Mouse (Mus musculus) Patski (cell line): ENCODE results near the gene Necap2. TPM values are rescaled to one million over a fixed set of nuclear protein-coding genes. Genes with fewer than 3 reads are reported as not detected.

Experiments used
- ATAC-seq: fragments of 100-300 bp; one replicate; pipeline ENCODE4 v1.8.0; 2021
- CTCF ChIA-PET: fragments of 350-600 bp; sonication (Branson Sonifier 250); formaldehyde crosslinking; loops from one replicate; lab custom pipeline; 2022; ENCODE audit warnings: inconsistent platforms; lab: Charles Lee
- POLR2A ChIA-PET: fragments of 350-600 bp; sonication (Branson Sonifier 250); formaldehyde crosslinking; loops from one replicate; lab custom pipeline; 2022; ENCODE audit warnings: antibody characterized with exemption, inconsistent platforms; lab: Charles Lee
- DNase-seq: peaks from one replicate; pipeline ENCODE4 v3.0.0-alpha.2; 2011; ENCODE audit warnings: low read depth, low spot score
- H3K27me3 ChIP-seq: fragments of 371-371 bp; one replicate; pipeline ENCODE4 v1.5.1; 2021
- CTCF ChIP-seq: fragments of 100-300 bp; IDR thresholded peaks from one replicate; pipeline ENCODE4 v1.5.1; 2021
- in situ Hi-C: fragments of 300-500 bp; cut with MboI; formaldehyde crosslinking; loops from 3 replicates; pipeline ENCODE4 v1.11.1; 2018; ENCODE audit warnings: low pct_unique_long_range_greater_than_20kb, mixed read lengths
- polyA plus RNA-seq: library from polyadenylated mRNA; unstranded; gene quantifications from one replicate; pipeline ENCODE4 v1.2.3, GENCODE M21; 2021

Necap2 gene
- polyA plus RNA-seq, 1 experiment from 2014 or later = 55.9 TPM

GRCm38 (mm10) chr4:141033606-141034549, 44.3 kb downstream of the Necap2 start:
- ATAC-seq (no peak), DNase-seq (no peak)
- no peak for TF ChIP-seq CTCF
- in situ Hi-C loops = no loop called here
- H3K27me3 ChIP-seq = no peaks in the 10 kb centered on the region
- CTCF ChIA-PET = interaction anchor here (4.0 kb wide), 1 partner anchor 70 kb away, joined by 28 read pairs; no protein-coding TSS in a partner anchor
- POLR2A ChIA-PET = interaction anchor here (0.8 kb wide), 1 partner anchor 12 kb away, joined by 4 read pairs; no protein-coding TSS in a partner anchor

GRCm38 (mm10) chr4:141031733-141032132, 46.4 kb downstream of the Necap2 start:
- in situ Hi-C loops = no loop called here
- ChIA-PET CTCF (interaction anchor here (0.6 to 4.0 kb wide), 11 partner anchors 10 to 68 kb away, joined by 3 to 28 read pairs (median 5); no protein-coding TSS in a partner anchor), POLR2A (interaction anchor here (0.9 kb wide), 1 partner anchor 68 kb away, joined by 3 read pairs; no protein-coding TSS in a partner anchor)
- ATAC-seq (peak; percentile 49), DNase-seq (no peak)
- TF ChIP-seq CTCF = no peak
- H3K27me3 ChIP-seq = no peaks in the 10 kb centered on the region

- POLR2A ChIA-PET = no interaction called here
- CTCF ChIA-PET = interaction anchor here (0.9 to 4.0 kb wide), 5 partner anchors 18 to 67 kb away, joined by 3 to 28 read pairs (median 5); no protein-coding TSS in a partner anchor
- no peak for TF ChIP-seq CTCF
- in situ Hi-C loops = no loop called here
- no peak for DNase-seq
- H3K27me3 ChIP-seq = no peaks in the 10 kb centered on the region
- no peak for ATAC-seq
Observed at GRCm38 (mm10) chr4:141030541-141031206, 47.5 kb downstream of the Necap2 start.

- TF ChIP-seq CTCF = no peak
- ATAC-seq = no peak
- ChIA-PET POLR2A (no interaction called here), CTCF (no interaction called here)
- DNase-seq = no peak
- no peaks in the 10 kb centered on the region for H3K27me3 ChIP-seq
- in situ Hi-C loops = loop anchor here (5.0 kb wide), 1 partner anchor 43 kb away; no protein-coding TSS in a partner anchor
Observed at GRCm38 (mm10) chr4:141024992-141025391, 53.2 kb downstream of the Necap2 start.

- H3K27me3 ChIP-seq = no peaks in the 10 kb centered on the region
- CTCF ChIA-PET = no interaction called here
- ATAC-seq (no peak), DNase-seq (no peak)
- in situ Hi-C loops = loop anchor here (5.0 kb wide), 1 partner anchor 42 kb away; no protein-coding TSS in a partner anchor
- TF ChIP-seq CTCF = no peak
- POLR2A ChIA-PET = no interaction called here
Observed at GRCm38 (mm10) chr4:141024052-141024451, 54.1 kb downstream of the Necap2 start.

GRCm38 (mm10) chr4:141021614-141021929, 56.6 kb downstream of the Necap2 start:
- CTCF ChIA-PET = interaction anchor here (1.3 to 3.5 kb wide), 2 partner anchors 10 to 38 kb away, joined by 3 to 13 read pairs; no protein-coding TSS in a partner anchor
- in situ Hi-C loops = loop anchor here (5.0 kb wide), 1 partner anchor 39 kb away; no protein-coding TSS in a partner anchor
- TF ChIP-seq CTCF = no peak
- DNase-seq = no peak
- POLR2A ChIA-PET = interaction anchor here (0.7 to 0.9 kb wide), 2 partner anchors 9 to 13 kb away, joined by 4 to 5 read pairs; no protein-coding TSS in a partner anchor
- ATAC-seq = no peak
- H3K27me3 ChIP-seq = no peaks in the 10 kb centered on the region

GRCm38 (mm10) chr4:141020811-141021613, 57.1 kb downstream of the Necap2 start:
- no peaks in the 10 kb centered on the region for H3K27me3 ChIP-seq
- no peak for TF ChIP-seq CTCF
- ChIA-PET POLR2A (interaction anchor here (0.8 kb wide), 1 partner anchor 49 kb away, joined by 3 read pairs; no protein-coding TSS in a partner anchor), CTCF (interaction anchor here (1.3 to 3.5 kb wide), 2 partner anchors 11 to 38 kb away, joined by 3 to 13 read pairs; no protein-coding TSS in a partner anchor)
- no peak for DNase-seq
- ATAC-seq = no peak
- in situ Hi-C loops = loop anchor here (5.0 kb wide), 1 partner anchor 39 kb away; no protein-coding TSS in a partner anchor

GRCm38 (mm10) chr4:141020220-141020619, 57.9 kb downstream of the Necap2 start:
- no peaks in the 10 kb centered on the region for H3K27me3 ChIP-seq
- POLR2A ChIA-PET = no interaction called here
- ATAC-seq = no peak
- CTCF ChIA-PET = interaction anchor here (1.3 to 3.5 kb wide), 3 partner anchors 12 to 37 kb away, joined by 3 to 13 read pairs (median 4); no protein-coding TSS in a partner anchor
- in situ Hi-C loops = loop anchor here (5.0 kb wide), 1 partner anchor 38 kb away; no protein-coding TSS in a partner anchor
- no peak for DNase-seq
- TF ChIP-seq CTCF = no peak

GRCm38 (mm10) chr4:141017657-141018436, 60.3 kb downstream of the Necap2 start:
- no peaks in the 10 kb centered on the region for H3K27me3 ChIP-seq
- TF ChIP-seq CTCF = no peak
- in situ Hi-C loops = no loop called here
- DNase-seq (no peak), ATAC-seq (no peak)
- POLR2A ChIA-PET = no interaction called here
- CTCF ChIA-PET = no interaction called here

Other genes with a start within 250 kb of the Necap2 start
- gene Padi1, start 232.6 kb downstream of the Necap2 start, polyA plus RNA-seq = 0.05 TPM
- 4.6 TPM for gene Padi2, start 172.0 kb downstream of the Necap2 start, polyA plus RNA-seq
- 296 TPM for gene Sdhb, start 117.2 kb downstream of the Necap2 start, polyA plus RNA-seq
- gene Atp13a2, start 91.5 kb downstream of the Necap2 start, polyA plus RNA-seq = 42.6 TPM
- 40.3 TPM for gene Mfap2, start 67.9 kb downstream of the Necap2 start, polyA plus RNA-seq
- gene Crocc, start 17.8 kb downstream of the Necap2 start, polyA plus RNA-seq = 11.9 TPM
- not detected for gene Spata21, start 10.0 kb upstream of the Necap2 start, polyA plus RNA-seq
- 54.3 TPM for gene Szrd1, start 61.4 kb upstream of the Necap2 start, polyA plus RNA-seq
- 9.2 TPM for gene Fbxo42, start 69.6 kb upstream of the Necap2 start, polyA plus RNA-seq
- 1.9 TPM for gene Rsg1, start 135.6 kb upstream of the Necap2 start, polyA plus RNA-seq
- 4.8 TPM for gene Arhgef19, start 161.1 kb upstream of the Necap2 start, polyA plus RNA-seq
- 59.1 TPM for gene Epha2, start 222.9 kb upstream of the Necap2 start, polyA plus RNA-seq